Mouse (Mus musculus) megakaryocyte progenitor cell, adult 5-6 weeks (primary cell): ENCODE data around the gene Stambpl1. TPM values are rescaled to one million over a fixed set of nuclear protein-coding genes. Genes with fewer than 3 reads are reported as not detected.
A peak's percentile ranks its signal among the peaks of the same experiment; 100 is the strongest.

Experiments used
- ATAC-seq: replicated peaks from 2 replicates; pipeline ENCODE4 v1.8.0; 2016; ENCODE audit warnings: mild to moderate bottlenecking, moderate TSS enrichment, inconsistent platforms; ENCODE audit not compliant: poor library complexity
- total RNA-seq, 2 experiments: library from RNA; stranded (forward) in 1 of 2; stranded (reverse) in 1 of 2; fragments of 157-497, 149-512 nt in 1 of 2; fragments of 200-1000 nt in 1 of 2; gene quantifications; 2 replicates each; pipeline versions ENCODE4 v1.2.3 to v1.2.4; 2015 to 2017

Stambpl1 gene
- total RNA-seq, 2 experiments from 2014 or later = 14.4 to 23.9 TPM

GRCm38 (mm10) chr19:34236049-34236448 is 44.0 kb downstream of the Stambpl1 start:
- ATAC-seq = no peak

GRCm38 (mm10) chr19:34237746-34238145 is 45.7 kb downstream of the Stambpl1 start:
- no peak for ATAC-seq

GRCm38 (mm10) chr19:34240273-34241039 is 48.4 kb downstream of the Stambpl1 start:
- ATAC-seq = no peak

- peak; percentile 75 for ATAC-seq
These were observed 49.4 kb downstream of the Stambpl1 start for GRCm38 (mm10) chr19:34241247-34241915.

GRCm38 (mm10) chr19:34242925-34243324 is 50.9 kb downstream of the Stambpl1 start:
- ATAC-seq = no peak

- ATAC-seq = peak; percentile 66
These were observed 52.0 kb downstream of the Stambpl1 start for GRCm38 (mm10) chr19:34244056-34244455.

- peak; percentile 95 for ATAC-seq
These were observed 56.5 kb downstream of the Stambpl1 start for GRCm38 (mm10) chr19:34248558-34248957.

GRCm38 (mm10) chr19:34250621-34251020 is 58.6 kb downstream of the Stambpl1 start:
- ATAC-seq = no peak

- ATAC-seq = no peak
These were observed 59.9 kb downstream of the Stambpl1 start for GRCm38 (mm10) chr19:34251900-34252299.

- ATAC-seq = no peak
These were observed 60.4 kb downstream of the Stambpl1 start for GRCm38 (mm10) chr19:34252450-34252849.

GRCm38 (mm10) chr19:34254101-34254879 is 62.3 kb downstream of the Stambpl1 start:
- peak; percentile 78 for ATAC-seq

- ATAC-seq = 0 out of 2 replicates have a peak, but pooled peaks have one; percentile 1
These were observed 63.1 kb downstream of the Stambpl1 start, which contains the start of gene Acta2 for GRCm38 (mm10) chr19:34254880-34255681. Gene Acta2 (minus strand): TSS chr19:34255590.

GRCm38 (mm10) chr19:34256149-34256548 is 64.1 kb downstream of the Stambpl1 start:
- no peak for ATAC-seq

GRCm38 (mm10) chr19:34256936-34257335 is 64.9 kb downstream of the Stambpl1 start:
- ATAC-seq = no peak

GRCm38 (mm10) chr19:34262273-34262974 is 70.4 kb downstream of the Stambpl1 start:
- peak; percentile 95 for ATAC-seq

- no peak for ATAC-seq
These were observed 73.7 kb downstream of the Stambpl1 start for GRCm38 (mm10) chr19:34265604-34266193.

- ATAC-seq = no peak
These were observed 77.0 kb downstream of the Stambpl1 start for GRCm38 (mm10) chr19:34268991-34269390.

GRCm38 (mm10) chr19:34270106-34270726 is 78.2 kb downstream of the Stambpl1 start:
- peak; percentile 93 for ATAC-seq
